Mouse (Mus musculus): ENCODE measurements around the gene Pik3c2a.

DNA sequence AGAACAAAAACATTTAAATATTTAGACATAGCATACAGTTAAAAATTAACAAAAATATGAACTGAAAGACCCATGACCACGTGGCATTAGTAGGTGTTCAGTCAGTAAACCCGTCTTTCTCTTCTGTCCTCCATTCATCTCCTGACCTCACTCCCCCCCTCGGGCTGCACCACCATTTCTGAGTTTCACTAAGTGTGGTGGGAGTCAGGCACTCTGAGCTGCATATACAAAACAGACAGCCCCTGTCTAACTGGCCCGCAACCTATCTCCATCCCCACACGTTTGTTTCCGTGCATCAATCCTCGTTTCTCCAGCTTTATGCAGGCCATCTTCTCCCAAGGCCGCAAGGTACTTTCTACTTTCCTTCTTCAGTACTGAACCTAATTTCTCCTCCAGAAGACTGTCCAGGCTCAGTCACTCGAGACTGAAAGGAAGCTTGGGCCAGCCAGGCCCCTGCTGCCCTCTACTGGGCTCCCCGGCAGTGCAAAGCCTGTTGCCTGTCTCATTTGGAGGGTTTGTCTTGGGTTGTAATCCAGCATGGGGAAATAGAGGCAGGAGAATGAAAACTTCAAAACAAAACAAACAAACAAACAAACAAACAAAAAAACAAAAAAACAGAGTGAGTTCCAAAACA is 119.8 kb downstream of the Pik3c2a start:
- no peak for TF ChIP-seq POLR2A (IDR thresholded peaks at IDR 0.05; ENCODE audit: extremely low read depth, insufficient read depth, low read length)
- TF ChIP-seq CTCF (IDR thresholded peaks at IDR 0.05; ENCODE audit: low read depth, low read length), result peak; percentile 95
